Mouse (Mus musculus): ENCODE results near the gene Gm5169. TPM values are rescaled to one million over a fixed set of nuclear protein-coding genes. Genes with fewer than 3 reads are reported as not detected.

Gene Gm5169
- not detected in 2 replicates for polyA plus RNA-seq (2012; ENCODE audit: low replicate concordance)

DNA sequence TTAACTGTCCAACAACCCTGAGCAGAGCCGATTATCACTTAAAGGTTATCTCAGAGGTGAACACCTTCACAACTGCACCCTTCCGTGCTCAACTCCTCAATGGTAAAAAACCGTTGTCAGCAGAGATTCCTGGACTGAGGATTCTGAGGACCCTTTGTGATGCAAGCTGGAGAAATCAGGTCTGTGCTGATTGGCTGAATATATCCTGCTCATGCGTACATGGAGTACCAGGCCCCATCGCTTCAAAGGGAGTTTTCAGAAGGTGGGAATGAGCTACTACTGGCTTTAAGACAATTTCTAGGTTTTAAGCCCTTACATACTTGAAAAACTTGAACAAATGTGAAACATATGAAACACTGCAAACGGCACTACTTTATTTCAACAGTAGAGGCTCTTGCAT lies at the start of gene Gm5169:
Gm5169 (minus strand) TSS at position 101 of the 400 bp plus-strand sequence.

